Mouse (Mus musculus): Measurements from ENCODE around the gene Efna5. TPM values are rescaled to one million over a fixed set of nuclear protein-coding genes. Genes with fewer than 3 reads are reported as not detected.

The Efna5 gene
- total and polyA plus RNA-seq, 3 experiments: 0.04 to 0.23 TPM; not detected in 1

- Histone ChIP-seq H3K36me3 (replicated peaks in 1 of 2; ENCODE audit: control insufficient read depth in 1 of 2, insufficient read depth in 1 of 2, low read length in 1 of 2) (no peaks in the 10 kb centered on the region), H3K79me2 (replicated peaks; ENCODE audit: control insufficient read depth, extremely low read depth, insufficient read depth, poor library complexity, severe bottlenecking) (no peaks in the 10 kb centered on the region), H3K4me2 (ENCODE audit: insufficient read depth, low read depth, poor library complexity, severe bottlenecking) (no peak overlapping the region), H3K4me1 (ENCODE audit: control insufficient read depth in 1 of 2, insufficient read depth in 2 of 2) (no peaks in the 10 kb centered on the region), H3K9me3 (replicated peaks; ENCODE audit: low read length) (no peaks in the 10 kb centered on the region), H3K4me3 (replicated peaks in 1 of 3; ENCODE audit: low read depth in 2 of 3, low read length in 2 of 3, poor library complexity in 1 of 3) (no peak overlapping the region), H3K27me3 (replicated peaks) (no peaks in the 10 kb centered on the region), H3K9ac (ENCODE audit: insufficient read depth, low read depth) (no peak overlapping the region), H3K27ac (ENCODE audit: insufficient read depth, low read depth) (no peak overlapping the region)
- dilution Hi-C loops (cut with MboI; ENCODE audit: extremely low pct_ligation_motif_present, extremely low pct_unique_long_range_greater_than_20kb, low sequenced_read_pairs) (no loop called here), in situ Hi-C loops (cut with MboI; ENCODE audit: low pct_ligation_motif_present, low pct_unique_long_range_greater_than_20kb, low sequenced_read_pairs) (no loop called here)
- TF ChIP-seq SIN3A (IDR thresholded peaks at IDR 0.05; ENCODE audit: low read length) (no peak), JUND (conservative IDR thresholded peaks at IDR 0.05; ENCODE audit: low read depth, low read length) (no peak), MAZ (IDR thresholded peaks at IDR 0.05; ENCODE audit: low read depth, low read length) (no peak), RCOR1 (conservative IDR thresholded peaks at IDR 0.05; ENCODE audit: low read depth, low read length) (no peak), TCF12 (IDR thresholded peaks at IDR 0.05; ENCODE audit: low read depth, low read length) (no peak), BHLHE40 (IDR thresholded peaks at IDR 0.05; ENCODE audit: low read depth, low read length) (no peak), KAT2A (IDR thresholded peaks at IDR 0.05; ENCODE audit: insufficient replicate concordance, low read length) (no peak), IRF4 (IDR thresholded peaks at IDR 0.05; ENCODE audit: low read depth, low read length) (no peak), MEF2A (IDR thresholded peaks at IDR 0.05; ENCODE audit: borderline replicate concordance, low read depth, low read length) (no peak), PAX5 (IDR thresholded peaks at IDR 0.05; ENCODE audit: low read length) (no peak), E2F4 (IDR thresholded peaks at IDR 0.05; ENCODE audit: insufficient replicate concordance, low read depth, low read length) (no peak), POLR2AphosphoS2 (IDR thresholded peaks at IDR 0.05; ENCODE audit: low read depth, low read length) (no peak)
- no peak for DNase-seq (ENCODE audit: extremely low read depth)
Measured at GRCm38 (mm10) chr17:62634937-62635336, 246.2 kb downstream of the Efna5 start.

GRCm38 (mm10) chr17:62628474-62628873, 252.6 kb downstream of the Efna5 start:
- DNase-seq (ENCODE audit: extremely low read depth): no peak
- Histone ChIP-seq H3K9me3 (replicated peaks; ENCODE audit: low read length) (no peaks in the 10 kb centered on the region), H3K79me2 (replicated peaks; ENCODE audit: control insufficient read depth, extremely low read depth, insufficient read depth, poor library complexity, severe bottlenecking) (no peaks in the 10 kb centered on the region), H3K27me3 (replicated peaks) (no peaks in the 10 kb centered on the region), H3K4me1 (ENCODE audit: control insufficient read depth in 1 of 2, insufficient read depth in 2 of 2) (peaks cover 0 to 15% of the 10 kb centered on the region in 2 experiments; a peak in 1 of 4 replicates), H3K27ac (ENCODE audit: insufficient read depth, low read depth) (no peak overlapping the region), H3K4me3 (replicated peaks in 1 of 3; ENCODE audit: low read depth in 2 of 3, low read length in 2 of 3, poor library complexity in 1 of 3) (no peak overlapping the region), H3K4me2 (ENCODE audit: insufficient read depth, low read depth, poor library complexity, severe bottlenecking) (no peak overlapping the region), H3K36me3 (replicated peaks in 1 of 2; ENCODE audit: control insufficient read depth in 1 of 2, insufficient read depth in 1 of 2, low read length in 1 of 2) (no peaks in the 10 kb centered on the region), H3K9ac (ENCODE audit: insufficient read depth, low read depth) (no peak overlapping the region)
- in situ Hi-C loops (cut with MboI; ENCODE audit: low pct_ligation_motif_present, low pct_unique_long_range_greater_than_20kb, low sequenced_read_pairs): no loop called here
- dilution Hi-C loops (cut with MboI; ENCODE audit: extremely low pct_ligation_motif_present, extremely low pct_unique_long_range_greater_than_20kb, low sequenced_read_pairs): no loop called here
- TF ChIP-seq MYC (IDR thresholded peaks at IDR 0.05; ENCODE audit: low read depth, low read length) (no peak), NRF1 (IDR thresholded peaks at IDR 0.05; ENCODE audit: low read depth, low read length) (no peak), TCF12 (IDR thresholded peaks at IDR 0.05; ENCODE audit: low read depth, low read length) (no peak), CHD2 (IDR thresholded peaks at IDR 0.05; ENCODE audit: low read length) (no peak), NELFE (IDR thresholded peaks at IDR 0.05; ENCODE audit: low read depth, low read length) (no peak), USF1 (IDR thresholded peaks at IDR 0.05; ENCODE audit: low read depth, low read length) (no peak), RCOR1 (conservative IDR thresholded peaks at IDR 0.05; ENCODE audit: low read depth, low read length) (no peak), SMC3 (IDR thresholded peaks at IDR 0.05; ENCODE audit: low read depth, low read length) (no peak), MEF2A (IDR thresholded peaks at IDR 0.05; ENCODE audit: borderline replicate concordance, low read depth, low read length) (no peak), POLR2AphosphoS2 (IDR thresholded peaks at IDR 0.05; ENCODE audit: low read depth, low read length) (no peak), JUND (conservative IDR thresholded peaks at IDR 0.05; ENCODE audit: low read depth, low read length) (no peak), ZNF384 (IDR thresholded peaks at IDR 0.05; ENCODE audit: low read depth, low read length) (no peak), BHLHE40 (IDR thresholded peaks at IDR 0.05; ENCODE audit: low read depth, low read length) (no peak), CTCF (conservative IDR thresholded peaks at IDR 0.05 in 1 of 2, IDR thresholded peaks at IDR 0.05 in 1 of 2; ENCODE audit: low read depth in 2 of 2, low read length in 2 of 2) (no peak), MAZ (IDR thresholded peaks at IDR 0.05; ENCODE audit: low read depth, low read length) (no peak), RAD21 (IDR thresholded peaks at IDR 0.05; ENCODE audit: low read depth, low read length) (no peak), PAX5 (IDR thresholded peaks at IDR 0.05; ENCODE audit: low read length) (no peak), EP300 (IDR thresholded peaks at IDR 0.05; ENCODE audit: low read length) (no peak), CHD1 (IDR thresholded peaks at IDR 0.05; ENCODE audit: low read depth, low read length) (no peak)

Measured in CH12.LX (cell line).